Mouse (Mus musculus) intestine, embryonic 16.5 days (tissue): ENCODE measurements around the gene Apba2. TPM values are rescaled to one million over a fixed set of nuclear protein-coding genes. Genes with fewer than 3 reads are reported as not detected.

Experiments
- ATAC-seq: fragments of 200-750 bp; cut with Nextera tagmentation; 2 replicates; pipeline ENCODE4 v1.8.0; 2017; ENCODE audit warnings: moderate TSS enrichment, moderate library complexity
- H3K27ac ChIP-seq: fragments of 300-500 bp; sonication (generic); 2 replicates; pipeline ENCODE4 v1.5.1; 2014; ENCODE audit warnings: mild to moderate bottlenecking, low read length
- H3K27me3 ChIP-seq: fragments of 300-500 bp; sonication (generic); replicated peaks from 2 replicates; pipeline ENCODE4 v1.6.1; 2014; ENCODE audit warnings: low read length, control low read depth, mixed read lengths; ENCODE audit not compliant: control insufficient read depth, insufficient read depth
- H3K36me3 ChIP-seq: fragments of 300-500 bp; sonication (generic); 2 replicates; pipeline ENCODE4 v1.6.1; 2014; ENCODE audit warnings: low read length, control low read depth; ENCODE audit not compliant: control insufficient read depth, insufficient read depth
- H3K4me1 ChIP-seq: fragments of 300-500 bp; sonication (generic); 2 replicates; pipeline ENCODE4 v1.6.1; 2014; ENCODE audit warnings: low read length, control low read depth, mixed read lengths; ENCODE audit not compliant: control insufficient read depth, insufficient read depth
- H3K4me2 ChIP-seq: fragments of 300-500 bp; sonication (generic); 2 replicates; pipeline ENCODE4 v1.6.1; 2014; ENCODE audit warnings: low read depth, low read length, control low read depth
- H3K4me3 ChIP-seq: fragments of 300-500 bp; sonication (generic); 2 replicates; pipeline ENCODE4 v1.5.1; 2014; ENCODE audit warnings: mild to moderate bottlenecking, low read length
- H3K9ac ChIP-seq: fragments of 300-500 bp; sonication (generic); 2 replicates; pipeline ENCODE4 v1.6.1; 2014; ENCODE audit warnings: low read depth, low read length
- H3K9me3 ChIP-seq: fragments of 300-500 bp; sonication (generic); 2 replicates; pipeline ENCODE4 v1.6.1; 2016; ENCODE audit warnings: low read length, control low read depth; ENCODE audit not compliant: control insufficient read depth
- WGBS: fragments of 180-500 bp; shearing (Covaris S2); extraction: QIAGEN DNeasy Blood & Tissue Kit; methylation state at CpG from one replicate; pipeline ENCODE4 v1.1.7; 2014; 5-methylcytosine and 5-hydroxymethylcytosine counted together
- polyA plus RNA-seq: library from polyadenylated mRNA; unstranded; fragments of >200 nt; fragmentation: Nextera tagmentation; extraction: Ambion mirVana; gene quantifications from 2 replicates; pipeline ENCODE4 v1.2.1, GENCODE M21; 2015

Gene Apba2
- polyA plus RNA-seq, 1 experiment from 2014 or later, result 5.0 TPM

DNA sequence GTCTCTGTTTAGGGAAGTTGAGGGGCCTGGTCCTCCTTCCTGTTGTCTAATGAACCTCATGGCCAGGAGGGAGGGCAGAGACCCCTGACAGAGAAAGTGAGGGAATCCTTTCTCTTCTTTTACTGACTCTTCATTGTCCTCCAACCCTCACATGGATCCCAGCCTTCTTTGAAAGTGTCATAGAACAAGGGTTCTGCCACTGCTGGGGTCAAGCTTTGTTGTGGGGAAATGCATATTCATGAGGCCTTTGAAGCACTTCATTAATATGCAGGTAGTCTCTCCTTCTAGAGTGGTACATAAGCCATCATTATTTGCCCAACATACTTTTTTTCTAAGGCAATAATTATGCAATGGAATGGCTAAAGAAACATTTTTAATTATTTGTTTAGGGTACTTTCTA is 133.0 kb downstream of the Apba2 start:
- Histone ChIP-seq H3K9me3 (no peaks in the 10 kb centered on the region), H3K4me2 (no peak overlapping the region), H3K4me3 (no peak overlapping the region), H3K9ac (no peak overlapping the region), H3K27me3 (no peaks in the 10 kb centered on the region), H3K36me3 (no peaks in the 10 kb centered on the region), H3K4me1 (no peaks in the 10 kb centered on the region), H3K27ac (no peak overlapping the region)
- ATAC-seq, result no peak

DNA sequence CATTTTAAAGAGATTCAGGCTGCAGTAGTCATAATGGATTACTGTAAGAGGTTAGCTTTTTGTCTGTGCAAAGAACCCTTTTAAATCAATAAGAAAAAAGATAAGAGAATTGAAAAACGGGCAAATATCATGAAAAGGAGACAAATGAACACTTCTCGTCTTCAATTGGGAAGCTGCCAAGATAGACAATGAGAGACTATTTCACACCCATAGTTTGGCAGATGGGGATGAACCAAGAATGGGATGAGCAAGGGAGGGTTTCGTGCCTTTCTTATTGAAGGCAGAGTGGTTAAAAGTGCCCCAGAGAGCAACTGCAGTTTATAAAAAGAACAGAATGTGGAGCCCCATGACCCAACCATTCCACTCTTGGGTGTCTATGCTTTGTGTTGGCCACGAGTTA is 137.4 kb downstream of the Apba2 start:
- Histone ChIP-seq H3K36me3 (no peaks in the 10 kb centered on the region), H3K4me2 (no peak overlapping the region), H3K27ac (no peak overlapping the region), H3K4me3 (no peak overlapping the region), H3K27me3 (no peaks in the 10 kb centered on the region), H3K4me1 (no peaks in the 10 kb centered on the region), H3K9me3 (no peaks in the 10 kb centered on the region), H3K9ac (no peak overlapping the region)
- 64% methylated on average over 4 of the region's 4 CpGs for WGBS
- ATAC-seq, result no peak

DNA sequence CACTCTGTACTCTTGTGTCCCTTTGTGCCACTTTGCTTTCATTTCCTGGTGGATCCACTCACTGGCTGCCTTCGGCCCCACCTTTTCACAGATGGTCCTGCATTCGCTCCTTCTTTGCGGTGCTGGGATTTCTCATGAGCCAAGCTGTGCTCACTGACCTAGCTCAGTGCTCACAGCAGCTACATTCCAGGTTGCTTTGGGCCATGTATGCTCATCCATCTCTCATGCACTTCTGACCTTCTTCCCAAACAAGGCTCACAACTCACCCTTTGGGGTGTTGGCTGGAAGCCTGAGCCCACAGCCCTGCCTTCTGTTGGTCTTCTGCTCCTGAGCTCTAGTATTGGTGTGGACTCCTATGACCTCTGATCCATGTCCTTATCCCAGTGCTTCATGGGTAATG is 139.1 kb downstream of the Apba2 start:
- 84% methylated on average over 3 of the region's 3 CpGs for WGBS

DNA sequence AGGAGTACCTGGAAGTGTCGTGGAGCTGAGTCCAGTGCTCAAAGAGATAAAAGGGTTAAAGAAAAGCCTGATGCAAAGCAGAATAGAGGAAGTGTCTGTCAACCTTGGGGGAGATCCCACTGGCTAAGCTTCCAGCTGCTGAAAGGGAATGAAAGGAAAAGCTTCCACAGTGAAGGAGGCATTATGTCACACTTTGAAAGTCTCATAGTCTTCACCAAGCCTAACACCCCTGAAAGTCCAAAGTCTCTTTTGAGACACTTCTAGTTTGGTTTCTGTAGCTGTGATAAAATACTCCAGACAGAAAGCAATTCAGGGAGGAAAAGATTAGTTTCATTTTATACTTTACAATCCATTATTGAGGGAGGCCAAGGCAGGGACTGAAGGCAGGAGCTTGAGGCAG is 141.4 kb downstream of the Apba2 start:
- no peaks in the 10 kb centered on the region for H3K9me3 ChIP-seq
- H3K27ac ChIP-seq, result no peak overlapping the region
- no peaks in the 10 kb centered on the region for H3K36me3 ChIP-seq
- ATAC-seq, result peak; percentile 70
- H3K4me2 ChIP-seq, result no peak overlapping the region
- H3K9ac ChIP-seq, result no peak overlapping the region
- H3K4me3 ChIP-seq, result no peak overlapping the region
- H3K27me3 ChIP-seq, result no peaks in the 10 kb centered on the region
- WGBS, result 55% methylated on average over 1 of the region's 1 CpGs
- no peaks in the 10 kb centered on the region for H3K4me1 ChIP-seq

More for the DNA sequence above, 139.1 kb downstream of the Apba2 start:
- Histone ChIP-seq H3K4me3 (no peak overlapping the region), H3K9ac (no peak overlapping the region), H3K27me3 (no peaks in the 10 kb centered on the region), H3K36me3 (no peaks in the 10 kb centered on the region), H3K9me3 (no peaks in the 10 kb centered on the region), H3K4me2 (no peak overlapping the region), H3K27ac (no peak overlapping the region), H3K4me1 (no peaks in the 10 kb centered on the region)
- no peak for ATAC-seq

DNA sequence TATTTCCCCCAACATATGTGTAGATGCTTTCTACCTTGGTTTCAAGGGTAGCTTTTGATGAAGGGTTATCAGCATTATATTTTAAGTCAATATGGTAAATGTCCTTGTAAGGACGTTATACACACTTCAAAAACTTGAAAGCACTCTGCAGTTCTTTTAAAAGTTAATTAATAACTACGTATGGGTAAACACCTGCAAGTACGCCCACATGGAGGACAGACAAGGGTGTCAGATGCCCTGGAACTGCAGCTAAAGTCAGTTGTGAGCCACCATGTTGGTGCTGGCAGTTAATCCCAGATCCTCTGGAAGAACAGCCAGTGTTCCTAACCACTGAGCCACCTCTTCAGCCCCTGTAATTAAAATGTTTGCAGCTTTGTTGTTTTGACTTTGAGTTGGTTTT is 144.0 kb downstream of the Apba2 start:
- H3K27me3 ChIP-seq, result no peaks in the 10 kb centered on the region
- no peaks in the 10 kb centered on the region for H3K9me3 ChIP-seq
- no peak overlapping the region for H3K9ac ChIP-seq
- no peaks in the 10 kb centered on the region for H3K4me1 ChIP-seq
- no peak overlapping the region for H3K27ac ChIP-seq
- no peaks in the 10 kb centered on the region for H3K36me3 ChIP-seq
- no peak overlapping the region for H3K4me2 ChIP-seq
- H3K4me3 ChIP-seq, result no peak overlapping the region
- peak; percentile 54; the same call in 1 of the 2 replicates for ATAC-seq
- WGBS, result 54% methylated on average over 3 of the region's 3 CpGs

DNA sequence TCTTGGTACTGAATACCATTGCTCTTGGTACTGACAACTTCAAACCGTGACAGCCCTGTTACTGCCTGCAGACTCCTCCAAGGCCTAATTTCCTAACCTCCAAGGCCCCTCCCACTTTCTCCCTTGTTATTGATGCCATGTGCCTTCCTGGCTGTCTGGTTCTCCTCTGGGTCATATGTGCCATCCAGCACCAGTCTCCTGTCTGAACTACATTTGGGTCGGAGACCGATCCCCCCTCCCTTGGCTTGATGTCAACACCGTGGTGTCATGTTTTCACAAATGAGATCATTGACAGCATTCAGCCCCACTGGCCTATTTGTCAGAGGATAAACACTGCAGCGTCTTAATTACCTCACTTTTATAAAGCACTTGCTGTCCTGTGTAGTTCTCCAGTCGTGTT is 144.5 kb downstream of the Apba2 start:
- 56% methylated on average over 6 of the region's 6 CpGs for WGBS

DNA sequence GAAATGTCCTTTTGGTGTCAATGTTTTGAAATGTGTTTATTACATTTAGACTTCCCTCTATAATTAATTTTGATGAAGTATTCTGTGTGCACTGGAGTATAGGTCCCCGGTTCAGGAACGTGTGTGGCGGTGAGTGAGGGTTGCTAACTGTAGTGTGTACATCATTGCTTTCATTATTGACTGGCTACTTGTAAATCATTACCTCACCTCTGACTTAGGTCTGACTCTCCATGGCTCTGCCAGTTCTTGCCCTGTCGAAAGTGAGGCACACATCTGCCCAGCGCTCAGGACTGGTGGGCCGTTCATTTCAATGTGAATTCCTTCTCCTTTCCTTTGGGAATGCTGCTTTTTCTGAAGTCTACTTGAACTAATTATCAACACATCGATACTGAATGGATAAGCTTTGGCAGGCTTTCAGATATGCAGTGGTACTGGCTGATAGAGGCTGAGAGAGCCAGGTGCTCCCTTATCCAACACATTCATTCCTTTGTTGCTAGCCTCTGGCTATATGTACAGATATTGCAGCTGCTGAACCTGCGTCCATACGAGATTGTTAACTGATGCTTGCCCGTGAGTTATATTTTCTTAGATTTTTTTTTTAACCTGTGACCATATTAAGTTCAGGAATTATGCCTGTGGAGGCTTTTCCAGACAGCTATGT is 147.6 kb downstream of the Apba2 start:
- Histone ChIP-seq H3K9ac (no peak overlapping the region), H3K27me3 (no peaks in the 10 kb centered on the region), H3K4me1 (no peaks in the 10 kb centered on the region), H3K27ac (peak overlapping the region; percentile 8; the same call in 1 of the 2 replicates), H3K9me3 (no peaks in the 10 kb centered on the region), H3K36me3 (no peaks in the 10 kb centered on the region), H3K4me2 (peak overlapping the region; percentile 14; the same call in 1 of the 2 replicates), H3K4me3 (no peak overlapping the region)
- 44% methylated on average over 10 of the region's 10 CpGs for WGBS
- peak; percentile 82 for ATAC-seq

More for the DNA sequence above, 144.5 kb downstream of the Apba2 start:
- no peak overlapping the region for H3K4me2 ChIP-seq
- no peaks in the 10 kb centered on the region for H3K27me3 ChIP-seq
- no peaks in the 10 kb centered on the region for H3K9me3 ChIP-seq
- H3K9ac ChIP-seq, result no peak overlapping the region
- no peak overlapping the region for H3K4me3 ChIP-seq
- ATAC-seq, result no peak
- H3K4me1 ChIP-seq, result no peaks in the 10 kb centered on the region
- H3K36me3 ChIP-seq, result no peaks in the 10 kb centered on the region
- H3K27ac ChIP-seq, result no peak overlapping the region

DNA sequence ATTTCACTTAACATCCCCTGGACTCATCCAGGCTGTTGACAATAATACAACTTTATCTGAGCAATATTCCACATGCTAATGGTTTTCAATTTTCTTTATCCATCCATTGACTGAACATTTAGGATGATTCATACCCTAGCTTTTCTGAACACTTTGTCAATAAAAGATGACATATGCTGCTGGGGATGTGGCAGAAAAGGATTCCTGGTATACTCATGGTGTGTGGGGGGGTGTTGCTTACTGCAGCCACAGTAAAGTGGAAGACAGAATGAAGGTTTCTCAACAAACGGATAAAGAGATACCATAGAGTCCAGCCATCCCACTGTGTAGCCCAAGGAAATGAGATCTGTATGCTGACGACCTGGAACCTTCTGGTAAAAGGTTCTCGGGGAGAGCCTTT is 150.5 kb downstream of the Apba2 start:
- 80% methylated on average over 3 of the region's 3 CpGs for WGBS
- no peak for ATAC-seq
- H3K4me2 ChIP-seq, result no peak overlapping the region

DNA sequence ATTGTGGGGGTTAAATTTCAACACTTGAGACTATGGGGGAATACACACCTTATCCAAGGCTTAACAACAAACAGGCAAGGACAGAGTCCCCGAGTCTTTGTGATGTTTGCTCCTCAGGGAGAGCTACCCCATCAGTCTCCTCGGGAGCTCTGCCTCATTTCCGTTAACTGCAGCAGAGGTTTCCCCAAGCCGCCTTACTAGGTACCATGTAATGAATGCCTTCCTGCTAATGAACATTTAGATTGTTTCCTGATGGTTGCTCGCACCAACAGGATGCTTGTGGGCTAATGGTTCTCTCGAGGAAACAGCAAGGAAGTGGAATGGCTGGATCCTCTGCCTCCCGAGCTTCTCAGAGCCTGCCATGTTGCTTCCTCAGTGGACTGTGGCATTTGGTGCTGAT is 155.3 kb downstream of the Apba2 start:
- Histone ChIP-seq H3K36me3 (no peaks in the 10 kb centered on the region), H3K4me3 (no peak overlapping the region), H3K4me1 (no peaks in the 10 kb centered on the region), H3K9me3 (no peaks in the 10 kb centered on the region), H3K4me2 (no peak overlapping the region), H3K27ac (no peak overlapping the region), H3K9ac (no peak overlapping the region), H3K27me3 (no peaks in the 10 kb centered on the region)
- ATAC-seq, result no peak
- WGBS, result 55% methylated on average over 7 of the region's 7 CpGs

More for the DNA sequence above, 150.5 kb downstream of the Apba2 start:
- Histone ChIP-seq H3K4me1 (no peaks in the 10 kb centered on the region), H3K27ac (no peak overlapping the region), H3K4me3 (no peak overlapping the region), H3K9me3 (no peaks in the 10 kb centered on the region), H3K27me3 (no peaks in the 10 kb centered on the region), H3K9ac (no peak overlapping the region), H3K36me3 (no peaks in the 10 kb centered on the region)

DNA sequence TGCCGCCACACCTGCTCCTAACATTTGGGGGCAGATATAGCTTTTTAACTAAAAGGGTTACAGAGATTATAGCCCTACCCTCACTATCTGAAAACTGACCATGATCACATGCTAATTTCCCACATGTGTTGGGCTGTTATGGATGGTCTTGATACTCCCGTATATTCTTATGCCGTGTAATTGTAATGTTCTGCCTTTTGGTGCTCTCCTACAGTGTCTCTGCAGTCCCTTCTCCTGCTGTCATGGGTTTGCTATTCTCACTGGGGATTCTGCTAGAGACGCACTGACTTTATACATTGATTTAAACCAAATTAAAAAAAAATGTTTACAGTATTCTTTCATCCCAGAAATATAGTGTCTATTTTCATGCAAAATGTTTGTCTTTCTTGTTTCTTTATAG is 157.4 kb downstream of the Apba2 start:
- Histone ChIP-seq H3K27ac (no peak overlapping the region), H3K4me3 (no peak overlapping the region), H3K9ac (no peak overlapping the region), H3K4me1 (no peaks in the 10 kb centered on the region), H3K36me3 (no peaks in the 10 kb centered on the region), H3K9me3 (no peaks in the 10 kb centered on the region), H3K4me2 (no peak overlapping the region), H3K27me3 (no peaks in the 10 kb centered on the region)
- 72% methylated on average over 4 of the region's 4 CpGs for WGBS
- ATAC-seq, result no peak
